In the genomic region with DNA sequence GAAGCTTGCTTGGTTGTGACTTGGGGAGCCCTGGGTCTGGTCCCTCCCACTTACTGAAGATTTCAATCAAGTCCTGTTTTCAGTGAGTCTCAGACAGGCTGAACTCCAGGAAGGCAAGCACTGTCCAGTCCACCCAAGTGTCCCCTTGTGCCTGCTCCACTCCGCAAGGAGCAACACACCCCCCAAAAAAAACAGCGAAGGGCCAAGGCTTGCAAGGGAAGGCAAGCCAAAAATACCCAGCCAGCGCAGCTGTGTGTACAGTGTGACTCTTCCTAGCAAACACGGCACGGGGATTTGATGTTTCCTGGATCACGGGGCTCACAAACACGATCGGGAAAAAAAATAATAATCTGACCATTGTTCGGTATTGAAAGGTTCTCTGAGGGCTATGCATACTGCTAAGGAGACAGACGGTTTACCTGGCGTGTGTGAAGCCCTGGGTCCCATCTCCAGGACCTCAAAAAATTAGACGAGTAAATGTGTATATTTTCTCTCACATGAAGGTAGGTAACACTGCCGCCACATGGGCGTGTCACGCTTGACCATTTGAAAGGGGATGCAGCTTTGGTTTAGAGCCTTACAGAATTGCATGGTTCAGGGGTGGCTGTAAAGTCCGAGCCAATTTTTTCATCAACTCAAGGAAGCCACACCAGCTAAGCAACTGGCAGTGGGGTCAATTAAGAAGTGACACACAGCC, we compare ENCODE assay signal across 9 mouse cellular contexts. TPM values are rescaled to one million over a fixed set of nuclear protein-coding genes. Genes with fewer than 3 reads are reported as not detected.
DNase-seq lines count a peak whose midpoint lies in the region; ATAC-seq and TF ChIP-seq lines count a peak whose summit lies in the region.
"Had no signal": no experiment of that assay in that cellular context is flagged by ENCODE, and none has a peak within 500 bp of the region (broad histone marks: within the 10 kb centered on the region; RNA-seq: fewer than 3 reads in every experiment).

No protein-coding gene starts in this region.

- peak overlapping the region; percentile 73 for H3K27ac ChIP-seq in hindbrain, embryonic 16.5 days (ENCODE audit: low read depth, low read length)
- H3K27ac ChIP-seq in lung, postnatal 0 days (ENCODE audit: low read length) = 0 out of 2 replicates have a peak overlapping the region, but pooled peaks have one; percentile 15

- ATAC-seq in hindbrain, embryonic 16.5 days = no peak
- no peak for ATAC-seq in lung, postnatal 0 days
- no peak for ATAC-seq in activated CD4-positive, CD25-positive, alpha-beta regulatory T cell, adult 4 months

- no peak for TF ChIP-seq EP300 in lung, postnatal 0 days (IDR thresholded peaks at IDR 0.05)

- H3K9ac ChIP-seq in hindbrain, embryonic 16.5 days (ENCODE audit: low read depth, low read length) = peak overlapping the region; percentile 88
- peak overlapping the region; percentile 16; the same call in 1 of the 2 replicates for H3K9ac ChIP-seq in lung, postnatal 0 days (replicated peaks; ENCODE audit: low read depth)

- H3K4me3 ChIP-seq in hindbrain, embryonic 16.5 days (ENCODE audit: low read length) = peak overlapping the region; percentile 68
- peak overlapping the region; percentile 57 for H3K4me3 ChIP-seq in lung, postnatal 0 days (ENCODE audit: low read depth, low read length)

- H3K27me3 ChIP-seq in hindbrain, embryonic 16.5 days (replicated peaks; ENCODE audit: control insufficient read depth, insufficient read depth, low read length) = no peaks in the 10 kb centered on the region
- H3K27me3 ChIP-seq in lung, postnatal 0 days (replicated peaks; ENCODE audit: insufficient read depth, low read length) = no peaks in the 10 kb centered on the region

- H3K36me3 ChIP-seq in hindbrain, embryonic 16.5 days (ENCODE audit: control insufficient read depth, insufficient read depth, low read length) = no peaks in the 10 kb centered on the region
- no peaks in the 10 kb centered on the region for H3K36me3 ChIP-seq in lung, postnatal 0 days (ENCODE audit: insufficient read depth, low read length)

- 51% methylated on average over 16 of the region's 16 CpGs for WGBS in hindbrain, embryonic 16.5 days
- WGBS in lung, postnatal 0 days = 30% methylated on average over 16 of the region's 16 CpGs

- DNase-seq in kidney, adult 11 months = peak; percentile 17
- DNase-seq in kidney, adult 18-20 months = no peak
- peak; percentile 50 to 59 for DNase-seq in cerebellum, postnatal 36 days
- DNase-seq in lung, postnatal 0 days (ENCODE audit: low spot score) = no peak
- no peak for DNase-seq in adrenal gland, adult 18-20 months (ENCODE audit: low spot score in 2 of 2)
- no peak for DNase-seq in adrenal gland, adult 2 months

- H3K9me3 ChIP-seq in hindbrain, embryonic 16.5 days (ENCODE audit: control insufficient read depth, low read length) = no peaks in the 10 kb centered on the region
- no peaks in the 10 kb centered on the region for H3K9me3 ChIP-seq in lung, postnatal 0 days (ENCODE audit: low read length)
- H3K9me3 ChIP-seq: megakaryocyte, embryonic 14.5 days had no signal

- peaks cover 24% of the 10 kb centered on the region for H3K4me1 ChIP-seq in hindbrain, embryonic 16.5 days (ENCODE audit: control insufficient read depth, insufficient read depth, low read depth, low read length)
- H3K4me1 ChIP-seq in lung, postnatal 0 days (ENCODE audit: insufficient read depth, low read depth, low read length) = 0 out of 2 replicates have a peak, but pooled peaks cover 6% of the 10 kb centered on the region

- peak overlapping the region; percentile 69 for H3K4me2 ChIP-seq in hindbrain, embryonic 16.5 days (ENCODE audit: low read length)
- peak overlapping the region; percentile 74 for H3K4me2 ChIP-seq in lung, postnatal 0 days (replicated peaks; ENCODE audit: low read depth, low read length)

- no peak; the same call in 1 of the 2 replicates for TF ChIP-seq CTCF in lung, postnatal 0 days (IDR thresholded peaks at IDR 0.05)

RNA-seq across cellular contexts. Expression of gene Grk3, which starts 1.3 kb away (rescaled TPM):
- 27.2 and 30.8 TPM in 2 replicates for polyA plus RNA-seq in hindbrain, embryonic 16.5 days (2015; fragmentation: Nextera tagmentation; extraction: Ambion mirVana)
- 13.6 and 16.4 TPM in 2 replicates for polyA plus RNA-seq in lung, postnatal 0 days (2015; fragmentation: Nextera tagmentation; extraction: Ambion mirVana)
- 10 to 100 TPM; 20.4 to 29.2 TPM for total RNA-seq in adrenal gland, adult 18-20 months (2021)
- not detected for polyA plus RNA-seq in activated CD4-positive, CD25-positive, alpha-beta regulatory T cell, adult 4 months (2017; shearing (Covaris generic))
- 10 to 100 TPM; 20.6 to 22.5 TPM for total RNA-seq in adrenal gland, adult 2 months (2021)
- 7.1 and 8.7 TPM in 2 replicates for polyA plus RNA-seq in adrenal gland, adult 2 months (2012; rRNA removed)

RNA-seq across cellular contexts. Expression of gene Crybb2, which starts 55.7 kb away (rescaled TPM):
- not detected in 2 replicates for polyA plus RNA-seq in hindbrain, embryonic 16.5 days (2015; fragmentation: Nextera tagmentation; extraction: Ambion mirVana)
- polyA plus RNA-seq in lung, postnatal 0 days (2015; fragmentation: Nextera tagmentation; extraction: Ambion mirVana) = not detected in 2 replicates
- not detected for total RNA-seq in adrenal gland, adult 18-20 months (2021)
- polyA plus RNA-seq in activated CD4-positive, CD25-positive, alpha-beta regulatory T cell, adult 4 months (2017; shearing (Covaris generic)) = not detected
- total RNA-seq in adrenal gland, adult 2 months (2021) = not detected
- polyA plus RNA-seq in adrenal gland, adult 2 months (2012; rRNA removed) = not detected in 2 replicates

Comparison
In these comparisons a context has a peak if more than half of its experiments do, and no peak if none do; other contexts are left out.
1. DNase-seq: peak in kidney, adult 11 months (single experiment) and cerebellum, postnatal 36 days (2 of 2); none in kidney, adult 18-20 months (single experiment), lung, postnatal 0 days (single experiment), adrenal gland, adult 18-20 months (0 of 2) and adrenal gland, adult 2 months (single experiment).